Mouse (Mus musculus) macrophage (primary cell): ENCODE results near the gene Whrn. TPM values are rescaled to one million over a fixed set of nuclear protein-coding genes. Genes with fewer than 3 reads are reported as not detected.

Experiments
- H3K27ac ChIP-seq: fragments of 350-480 bp; formaldehyde crosslinking; 2 replicates; pipeline ENCODE4 v1.9.0; 2021
- H3K36me3 ChIP-seq: fragments of 350-480 bp; formaldehyde crosslinking; 2 replicates; pipeline ENCODE4 v1.9.0; 2021; ENCODE audit errors: inconsistent target
- H3K4me3 ChIP-seq: fragments of 350-480 bp; formaldehyde crosslinking; 2 replicates; pipeline ENCODE4 v1.9.0; 2021; ENCODE audit errors: inconsistent target
- H3K79me2 ChIP-seq: fragments of 350-480 bp; formaldehyde crosslinking; 2 replicates; pipeline ENCODE4 v1.9.0; 2021; ENCODE audit errors: inconsistent target
- WGBS: methylation state at CpG from one replicate; pipeline ENCODE4 v1.1.7; 2026; ENCODE audit warnings: inconsistent platforms; ENCODE audit not compliant: missing documents; 5-methylcytosine and 5-hydroxymethylcytosine counted together
- polyA plus RNA-seq: library from polyadenylated mRNA; stranded (reverse); fragments of 250-400 nt; gene quantifications from 3 replicates; pipeline ENCODE4 v1.2.4, GENCODE M21; 2018; ENCODE audit warnings: inconsistent platforms

Gene Whrn
- polyA plus RNA-seq, 1 experiment from 2014 or later = 0.07 TPM

- no peaks in the 10 kb centered on the region for H3K36me3 ChIP-seq
- no peak overlapping the region for H3K4me3 ChIP-seq
- H3K27ac ChIP-seq = no peak overlapping the region
- no peaks in the 10 kb centered on the region for H3K79me2 ChIP-seq
- 53% methylated on average over 11 of the region's 11 CpGs for WGBS
These were observed 15.0 kb downstream of the Whrn start for GRCm38 (mm10) chr4:63480845-63481167.

- Histone ChIP-seq H3K27ac (no peak overlapping the region), H3K36me3 (no peaks in the 10 kb centered on the region), H3K4me3 (no peak overlapping the region), H3K79me2 (no peaks in the 10 kb centered on the region)
- WGBS = 42% methylated on average over 11 of the region's 11 CpGs
These were observed 15.5 kb downstream of the Whrn start for GRCm38 (mm10) chr4:63480098-63480844.

- no peaks in the 10 kb centered on the region for H3K79me2 ChIP-seq
- WGBS = 75% methylated on average over 7 of the region's 7 CpGs
- H3K4me3 ChIP-seq = no peak overlapping the region
- H3K36me3 ChIP-seq = no peaks in the 10 kb centered on the region
- H3K27ac ChIP-seq = no peak overlapping the region
These were observed 17.8 kb downstream of the Whrn start for GRCm38 (mm10) chr4:63478036-63478435.

- H3K4me3 ChIP-seq = no peak overlapping the region
- 93% methylated on average over 6 of the region's 6 CpGs for WGBS
- no peaks in the 10 kb centered on the region for H3K79me2 ChIP-seq
- H3K36me3 ChIP-seq = no peaks in the 10 kb centered on the region
- H3K27ac ChIP-seq = no peak overlapping the region
These were observed 18.9 kb downstream of the Whrn start for GRCm38 (mm10) chr4:63476891-63477290.

DNA sequence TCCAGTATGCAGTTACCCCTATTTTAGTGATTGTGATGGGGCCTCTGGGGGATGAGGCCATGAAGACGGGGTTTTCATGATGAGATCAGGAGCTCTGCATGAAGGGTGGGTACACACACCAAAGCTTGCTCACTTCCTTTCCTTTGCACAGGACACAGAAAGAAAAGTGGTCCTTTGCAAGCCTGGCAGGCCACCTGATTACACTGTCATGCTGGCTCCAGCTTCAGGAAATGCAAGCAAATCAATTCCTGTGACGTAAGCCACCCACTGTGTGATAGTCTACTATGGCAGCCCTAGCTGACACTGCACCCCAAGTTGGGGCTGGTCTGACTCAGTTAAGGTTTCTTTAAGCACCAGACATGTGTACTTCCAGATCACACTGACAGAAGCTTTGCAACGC, 20.6 kb downstream of the Whrn start:
- H3K4me3 ChIP-seq = no peak overlapping the region
- 58% methylated on average over 3 of the region's 3 CpGs for WGBS
- no peaks in the 10 kb centered on the region for H3K79me2 ChIP-seq
- no peak overlapping the region for H3K27ac ChIP-seq
- H3K36me3 ChIP-seq = no peaks in the 10 kb centered on the region

DNA sequence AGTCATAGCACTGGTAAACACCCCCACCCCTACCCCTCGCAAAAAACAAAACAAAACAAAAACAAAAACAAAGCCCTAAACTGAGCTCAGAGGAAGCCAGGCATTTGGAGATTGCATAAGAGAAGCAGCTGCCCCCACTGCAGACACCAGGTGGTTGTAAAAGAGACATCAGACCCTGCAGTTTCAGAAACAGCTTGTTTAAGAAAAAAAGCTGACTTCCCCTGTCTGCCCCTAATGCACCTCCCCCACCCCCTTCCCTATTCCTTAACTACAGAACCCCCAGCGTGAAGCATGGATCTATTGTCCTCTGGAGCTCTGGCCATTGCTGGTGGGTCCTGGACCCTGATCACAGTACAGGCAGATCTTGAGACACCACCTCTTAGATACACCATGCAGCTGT, 21.4 kb downstream of the Whrn start:
- no peaks in the 10 kb centered on the region for H3K79me2 ChIP-seq
- no peak overlapping the region for H3K4me3 ChIP-seq
- H3K36me3 ChIP-seq = no peaks in the 10 kb centered on the region
- WGBS = 34% methylated on average over 2 of the region's 2 CpGs
- no peak overlapping the region for H3K27ac ChIP-seq

DNA sequence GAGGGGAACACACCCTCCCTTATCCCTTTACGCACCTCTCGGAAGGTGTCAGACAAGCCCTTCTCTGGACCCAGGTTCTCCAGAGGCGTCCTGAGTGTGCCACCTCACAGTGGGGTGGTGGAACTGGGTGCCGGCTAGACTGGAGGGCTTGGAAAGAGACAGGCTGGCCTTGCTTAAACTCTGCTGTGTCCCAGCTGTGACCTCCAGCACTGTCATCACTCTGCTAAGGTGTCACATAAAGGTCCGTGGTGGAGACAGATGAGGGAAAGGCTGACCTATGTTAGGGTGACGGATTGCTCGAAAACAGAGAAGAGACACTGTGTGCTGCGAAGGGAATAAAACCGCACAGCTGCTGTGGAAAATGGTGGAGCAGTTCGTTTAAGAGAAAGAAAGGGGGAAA, 28.5 kb downstream of the Whrn start:
- WGBS = 97% methylated on average over 9 of the region's 10 CpGs
- H3K36me3 ChIP-seq = no peaks in the 10 kb centered on the region
- H3K27ac ChIP-seq = no peak overlapping the region
- no peak overlapping the region for H3K4me3 ChIP-seq
- no peaks in the 10 kb centered on the region for H3K79me2 ChIP-seq

- H3K4me3 ChIP-seq = no peak overlapping the region
- no peak overlapping the region for H3K27ac ChIP-seq
- no peaks in the 10 kb centered on the region for H3K36me3 ChIP-seq
- no peaks in the 10 kb centered on the region for H3K79me2 ChIP-seq
- 94% methylated on average over 6 of the region's 6 CpGs for WGBS
These were observed 29.6 kb downstream of the Whrn start for GRCm38 (mm10) chr4:63466192-63466591.

DNA sequence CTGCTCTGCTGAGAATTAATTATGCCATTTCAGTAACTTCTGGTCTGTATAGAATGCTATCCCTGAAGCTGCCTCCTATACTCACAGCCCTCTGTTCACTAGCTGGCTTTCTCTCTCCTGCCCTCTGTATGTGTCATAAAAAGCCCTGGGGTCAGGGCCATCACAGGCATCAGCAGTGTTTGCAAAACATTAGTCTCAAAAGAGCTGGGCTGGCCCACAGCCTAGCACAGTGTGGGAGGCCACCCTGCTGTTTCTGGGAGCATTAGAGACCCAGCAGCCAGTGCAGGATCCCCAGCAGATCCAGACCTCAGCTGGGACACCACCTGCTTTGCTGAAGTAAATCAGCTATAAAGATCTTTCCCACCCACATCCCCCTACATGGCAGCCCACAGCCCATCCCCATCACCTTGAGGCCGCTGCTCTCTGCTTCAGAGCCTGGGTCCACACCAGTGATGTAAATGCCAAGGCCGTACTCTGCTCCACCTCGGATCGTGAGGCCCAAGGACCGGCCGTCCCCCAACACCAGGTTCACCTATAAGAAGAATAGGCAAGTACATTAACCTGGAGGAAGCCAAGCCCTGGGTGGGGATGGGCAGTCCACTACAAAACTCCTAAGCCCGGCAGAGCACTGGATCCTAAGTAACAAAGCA, 34.8 kb downstream of the Whrn start:
- WGBS = 88% methylated on average over 7 of the region's 7 CpGs
- Histone ChIP-seq H3K27ac (no peak overlapping the region), H3K4me3 (no peak overlapping the region), H3K36me3 (no peaks in the 10 kb centered on the region), H3K79me2 (no peaks in the 10 kb centered on the region)

DNA sequence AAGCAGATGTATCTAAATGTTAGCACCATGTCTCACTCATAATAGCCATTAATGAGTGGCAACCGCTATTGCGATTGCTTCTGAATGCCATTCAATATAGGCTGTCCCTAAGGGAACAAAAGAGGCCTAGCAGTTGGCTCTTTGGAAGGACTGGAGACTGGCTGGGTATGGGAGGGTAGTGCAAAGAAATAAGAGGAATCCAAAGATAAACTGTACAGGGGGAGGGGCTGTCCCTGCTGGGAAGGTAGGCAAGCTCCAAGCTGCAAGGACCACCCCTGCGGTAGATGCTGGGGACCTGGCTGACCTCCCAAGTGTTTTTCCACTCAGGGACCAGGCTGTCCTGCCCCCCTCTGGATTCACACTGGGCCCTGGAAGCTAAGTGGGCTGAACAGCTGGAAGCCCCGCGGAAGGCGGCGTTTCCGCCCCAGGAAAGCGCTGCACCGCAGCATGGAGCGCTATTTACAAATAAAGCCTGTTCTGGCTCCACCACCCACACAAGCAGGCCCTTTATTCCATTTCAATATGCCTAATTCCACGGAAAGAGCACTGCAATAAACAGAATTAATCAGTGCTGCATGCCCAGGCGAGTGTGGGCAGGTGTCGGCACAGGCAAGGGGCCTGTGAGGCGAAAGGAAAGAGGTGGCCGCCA, 36.5 kb downstream of the Whrn start:
- Histone ChIP-seq H3K79me2 (no peaks in the 10 kb centered on the region), H3K27ac (no peak overlapping the region), H3K36me3 (no peaks in the 10 kb centered on the region), H3K4me3 (no peak overlapping the region)
- WGBS = 87% methylated on average over 16 of the region's 16 CpGs

GRCm38 (mm10) chr4:63456547-63456946, 39.2 kb downstream of the Whrn start:
- H3K4me3 ChIP-seq = no peak overlapping the region
- H3K27ac ChIP-seq = no peak overlapping the region
- H3K36me3 ChIP-seq = no peaks in the 10 kb centered on the region
- WGBS = 94% methylated on average over 5 of the region's 5 CpGs
- H3K79me2 ChIP-seq = no peaks in the 10 kb centered on the region

DNA sequence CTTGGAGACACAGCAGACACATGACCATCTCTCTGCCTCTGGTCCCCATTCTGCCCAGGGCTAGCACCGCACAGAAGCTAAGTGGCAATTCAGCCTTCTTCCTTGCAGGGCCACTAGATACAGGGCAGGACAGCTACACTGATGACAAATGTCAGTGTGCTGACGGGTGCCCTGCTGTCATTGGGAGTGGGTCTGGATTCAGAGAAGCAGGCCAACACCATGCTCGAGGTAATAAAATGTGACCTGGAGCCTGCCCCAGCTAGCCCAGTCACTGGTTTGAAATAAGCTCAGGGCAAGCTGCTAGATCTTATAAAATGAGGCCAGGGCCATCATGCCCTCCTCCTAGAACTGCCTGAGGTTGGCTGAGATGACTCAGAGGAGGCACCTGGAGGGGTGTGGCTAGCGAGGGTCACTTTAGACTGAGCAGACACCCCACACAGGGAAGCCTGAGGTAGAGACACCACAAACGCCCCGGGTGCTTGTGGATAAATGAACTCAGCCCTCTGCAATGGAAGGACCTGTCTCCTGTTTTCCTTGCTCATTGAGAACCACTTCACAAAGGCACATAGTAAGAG, 41.8 kb downstream of the Whrn start:
- Histone ChIP-seq H3K27ac (no peak overlapping the region), H3K79me2 (no peaks in the 10 kb centered on the region), H3K36me3 (no peaks in the 10 kb centered on the region), H3K4me3 (no peak overlapping the region)
- WGBS = 93% methylated on average over 6 of the region's 6 CpGs

DNA sequence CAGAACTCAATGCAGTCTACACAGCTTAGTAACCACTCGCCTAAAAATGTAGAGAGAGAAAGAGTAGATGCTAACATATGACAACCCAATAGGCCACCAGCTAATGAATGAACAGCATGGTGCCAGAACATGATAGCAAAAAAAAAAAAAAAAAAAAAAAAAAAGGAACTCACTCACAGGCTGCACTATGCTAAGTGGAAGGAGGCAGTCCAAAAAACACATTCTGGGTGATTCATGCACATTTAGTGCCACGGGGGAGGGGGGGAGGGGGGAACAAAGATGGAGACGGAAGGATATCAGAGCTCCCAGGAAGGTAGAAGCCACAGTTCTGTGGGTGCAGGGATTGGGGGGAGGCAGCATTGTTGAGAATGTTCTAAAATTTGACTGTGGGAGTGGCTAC, 43.2 kb downstream of the Whrn start:
- H3K36me3 ChIP-seq = no peaks in the 10 kb centered on the region
- no peak overlapping the region for H3K4me3 ChIP-seq
- no peak overlapping the region for H3K27ac ChIP-seq
- WGBS = 45% methylated on average over 3 of the region's 3 CpGs
- no peaks in the 10 kb centered on the region for H3K79me2 ChIP-seq

GRCm38 (mm10) chr4:63450551-63450950, 45.2 kb downstream of the Whrn start:
- H3K36me3 ChIP-seq = no peaks in the 10 kb centered on the region
- no peaks in the 10 kb centered on the region for H3K79me2 ChIP-seq
- WGBS = 88% methylated on average over 5 of the region's 5 CpGs
- H3K27ac ChIP-seq = no peak overlapping the region
- H3K4me3 ChIP-seq = no peak overlapping the region
